Mouse (Mus musculus) heart, postnatal 10 days (tissue): Measurements from ENCODE around the gene Fdxr. TPM values are rescaled to one million over a fixed set of nuclear protein-coding genes. Genes with fewer than 3 reads are reported as not detected.

ENCODE experiments used
- DNase-seq, 2 experiments: peaks; one replicate each; pipeline ENCODE4 v3.0.0; 2021
- intact Hi-C: fragments of 180-260 bp; cut with DNase I; formaldehyde crosslinking; loops from one replicate; pipeline ENCODE4 v1.15.1; 2025
- total RNA-seq, 2 experiments: library from RNA; stranded (reverse); gene quantifications; 2 replicates each; pipeline ENCODE4 v1.2.3; 2021

The Fdxr gene
- total RNA-seq, 2 experiments from 2014 or later, result 7.7 to 9.1 TPM

GRCm38 (mm10) chr11:115290314-115290713, 13.5 kb upstream of the Fdxr start:
- no peak for DNase-seq

GRCm38 (mm10) chr11:115289885-115290284, 13.0 kb upstream of the Fdxr start:
- intact Hi-C loops, result no loop called here
- DNase-seq, result no peak

More at GRCm38 (mm10) chr11:115290314-115290713, 13.5 kb upstream of the Fdxr start:
- intact Hi-C loops, result no loop called here

GRCm38 (mm10) chr11:115288305-115288704, 11.5 kb upstream of the Fdxr start:
- intact Hi-C loops, result no loop called here
- no peak for DNase-seq

DNA sequence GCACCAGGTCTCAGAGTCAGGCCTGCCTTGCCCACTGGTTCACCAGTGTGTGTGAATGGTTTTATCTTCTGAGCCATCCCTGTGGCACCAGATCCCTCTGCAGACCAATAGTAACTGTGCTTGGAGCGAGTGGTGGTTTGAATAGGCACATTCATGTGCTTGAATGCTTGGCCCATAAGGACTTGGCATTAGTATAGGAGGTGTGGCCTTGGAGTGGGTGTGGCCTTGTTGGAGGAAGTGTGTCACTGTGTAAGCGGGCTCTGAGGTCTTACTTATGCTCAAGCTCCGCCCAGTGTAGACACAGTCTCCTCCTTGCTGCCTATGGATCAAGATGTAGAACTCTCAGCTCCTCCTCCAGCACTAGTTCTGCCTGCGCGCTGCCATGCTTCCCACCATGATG, 10.5 kb upstream of the Fdxr start:
- intact Hi-C loops, result no loop called here

GRCm38 (mm10) chr11:115286201-115286993, 9.5 kb upstream of the Fdxr start:
- intact Hi-C loops, result no loop called here

More for the DNA sequence above, 10.5 kb upstream of the Fdxr start:
- no peak for DNase-seq

DNA sequence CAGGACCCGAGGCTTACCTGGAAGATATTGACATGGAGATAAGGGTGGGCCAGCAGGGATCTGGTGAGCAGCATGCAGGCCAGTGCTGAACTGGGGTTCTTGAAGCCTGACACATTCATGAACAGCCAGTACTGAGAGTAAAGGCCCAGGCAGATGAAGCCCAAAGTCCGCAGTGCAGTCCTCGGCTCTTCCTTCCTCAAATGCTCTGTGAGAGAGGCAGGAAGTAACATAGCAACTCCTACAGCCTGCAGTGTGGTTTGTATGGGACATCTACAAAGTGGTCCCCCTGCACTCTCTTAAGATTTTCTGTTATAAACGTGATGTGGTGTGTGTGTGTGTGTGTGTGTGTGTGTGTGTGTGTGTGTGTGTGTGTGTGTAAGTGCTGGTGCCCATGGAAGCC, 8.4 kb upstream of the Fdxr start:
- intact Hi-C loops, result no loop called here
- no peak for DNase-seq

More at GRCm38 (mm10) chr11:115286201-115286993, 9.5 kb upstream of the Fdxr start:
- no peak for DNase-seq

DNA sequence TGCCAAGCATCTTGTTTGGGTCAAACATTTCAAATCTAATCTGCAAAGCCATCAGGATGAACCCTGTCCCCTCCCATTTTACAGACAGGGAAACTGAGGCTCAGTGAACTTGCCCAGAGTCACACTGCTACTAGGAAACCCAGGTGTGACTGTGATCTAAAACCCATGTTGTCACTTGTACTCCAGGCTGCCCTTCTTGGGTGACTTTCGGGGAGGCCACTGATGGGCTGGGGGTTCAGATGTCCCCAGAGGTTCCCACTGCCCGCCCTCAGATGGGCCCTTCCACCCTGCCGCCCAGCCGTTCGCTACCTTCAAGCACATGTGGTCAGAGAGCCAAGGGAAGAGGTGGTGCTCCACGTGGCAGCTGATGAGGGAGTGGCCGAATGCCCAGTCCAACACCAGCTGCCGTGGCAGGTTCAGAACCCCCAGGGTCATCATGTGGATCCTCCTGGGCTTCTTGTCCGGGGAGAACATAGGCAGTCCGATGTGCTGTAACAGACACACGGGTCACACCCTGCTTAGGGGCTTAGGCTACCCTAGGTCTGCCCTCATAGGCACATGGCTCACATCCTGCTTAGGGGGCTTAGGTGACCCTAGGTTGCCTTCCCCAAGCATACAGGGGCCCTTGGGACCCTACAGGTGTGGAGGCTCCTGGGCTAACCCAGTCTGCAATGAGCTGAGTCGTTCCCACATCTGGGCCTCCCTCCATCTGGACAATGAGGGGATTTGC, 7.2 kb upstream of the Fdxr start:
- DNase-seq, result no peak
- intact Hi-C loops, result no loop called here

DNA sequence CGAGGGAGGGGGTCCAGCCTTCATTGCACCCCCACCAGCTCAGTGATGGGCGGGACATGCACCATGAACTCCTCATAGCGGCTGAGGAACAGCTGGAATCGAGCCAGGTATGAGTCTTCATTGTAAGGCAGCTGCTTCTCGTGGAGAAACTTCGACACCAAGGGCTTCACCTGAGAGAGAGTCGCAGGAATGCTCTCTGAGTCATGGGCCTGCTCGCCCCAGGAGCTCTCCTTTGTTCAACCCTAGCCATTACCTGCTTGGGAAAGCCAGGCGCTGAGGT, 6.6 kb upstream of the Fdxr start:
- DNase-seq, result no peak
- intact Hi-C loops, result no loop called here

DNA sequence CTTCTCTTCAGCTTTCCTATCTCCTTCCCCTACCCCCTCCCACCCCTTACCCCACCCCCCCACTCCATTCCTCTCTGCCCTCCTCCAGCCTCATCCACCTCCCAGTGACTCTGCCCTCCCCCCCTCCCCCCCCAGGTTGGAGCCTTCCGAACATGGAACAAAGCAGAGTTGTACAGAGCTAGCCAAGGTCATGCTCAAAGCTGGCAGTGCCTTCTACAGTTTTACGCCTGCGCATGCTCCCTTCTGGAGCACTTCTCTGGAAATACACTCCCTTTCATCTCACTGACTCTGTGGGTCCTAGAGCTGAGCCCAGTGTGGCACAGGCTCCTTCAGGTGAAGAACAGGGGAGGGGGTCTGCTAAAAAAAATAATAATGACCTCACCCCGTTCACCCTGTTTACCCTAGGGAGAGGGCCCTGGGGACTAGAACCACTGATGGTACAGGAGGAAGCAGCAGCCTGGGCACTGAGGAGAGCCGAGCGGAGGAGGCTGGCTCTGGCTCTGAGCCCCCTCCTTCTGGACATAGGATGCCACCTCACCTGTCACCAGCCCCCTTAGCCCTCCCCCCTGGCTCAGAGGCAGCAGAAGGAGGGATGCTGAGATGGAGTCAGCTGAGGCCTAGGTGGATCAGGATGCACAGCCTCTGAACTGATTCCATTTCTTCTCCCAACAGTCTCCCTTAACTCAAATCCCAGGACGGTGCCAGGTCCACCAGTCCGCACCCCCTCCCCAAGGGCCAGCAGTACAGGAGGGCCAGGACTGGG, 6.1 kb upstream of the Fdxr start:
- no peak for DNase-seq
- intact Hi-C loops, result no loop called here

GRCm38 (mm10) chr11:115282295-115282694, 5.4 kb upstream of the Fdxr start:
- intact Hi-C loops, result no loop called here
- peak; percentile 52 to 57 for DNase-seq

DNA sequence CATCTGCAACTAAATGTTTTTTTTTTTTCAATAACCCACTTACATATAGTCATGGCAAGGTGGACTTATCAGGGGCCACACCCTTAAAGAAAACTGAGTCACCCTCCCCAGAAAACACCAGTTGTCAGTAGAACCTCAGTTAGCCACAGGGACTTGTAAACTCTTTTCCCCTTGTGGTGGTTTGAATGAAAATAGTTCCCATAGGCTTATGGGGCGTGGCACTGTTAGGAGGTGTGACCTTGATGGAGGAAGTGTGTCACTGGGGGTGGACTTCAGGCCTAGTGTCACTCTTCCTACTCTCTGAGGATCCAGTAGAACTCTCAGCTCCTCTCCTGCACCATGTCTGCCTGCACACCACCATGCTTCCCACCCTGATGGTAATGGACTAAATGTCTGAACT, 2.9 kb upstream of the Fdxr start:
- no peak for DNase-seq
- intact Hi-C loops, result no loop called here

- intact Hi-C loops, result no loop called here
- DNase-seq, result no peak
Observed at GRCm38 (mm10) chr11:115278176-115278575, 1.3 kb upstream of the Fdxr start.

GRCm38 (mm10) chr11:115277604-115277975, 740 bp upstream of the Fdxr start:
- no peak for DNase-seq
- intact Hi-C loops, result no loop called here

DNA sequence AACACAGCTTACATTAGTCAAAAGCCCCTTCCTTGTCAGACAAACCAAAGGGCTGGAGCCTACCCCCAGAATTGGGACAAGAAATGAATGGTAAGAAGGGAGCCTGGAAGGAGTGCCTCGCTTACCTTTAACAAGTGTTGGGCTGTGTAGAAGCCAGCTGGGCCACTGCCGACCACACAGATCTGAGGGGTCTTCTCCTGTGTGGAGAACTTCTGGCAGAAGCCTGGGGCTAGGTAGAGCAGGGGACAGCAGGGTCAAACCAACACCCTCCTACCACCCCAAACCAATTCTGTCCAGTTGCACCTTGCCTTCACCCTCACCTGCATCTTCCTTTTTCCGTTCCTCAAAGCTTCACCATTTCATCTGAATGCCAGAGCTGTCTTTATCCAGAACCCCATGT, 896 bp downstream of the Fdxr start:
- no peak for DNase-seq
- intact Hi-C loops, result no loop called here

DNA sequence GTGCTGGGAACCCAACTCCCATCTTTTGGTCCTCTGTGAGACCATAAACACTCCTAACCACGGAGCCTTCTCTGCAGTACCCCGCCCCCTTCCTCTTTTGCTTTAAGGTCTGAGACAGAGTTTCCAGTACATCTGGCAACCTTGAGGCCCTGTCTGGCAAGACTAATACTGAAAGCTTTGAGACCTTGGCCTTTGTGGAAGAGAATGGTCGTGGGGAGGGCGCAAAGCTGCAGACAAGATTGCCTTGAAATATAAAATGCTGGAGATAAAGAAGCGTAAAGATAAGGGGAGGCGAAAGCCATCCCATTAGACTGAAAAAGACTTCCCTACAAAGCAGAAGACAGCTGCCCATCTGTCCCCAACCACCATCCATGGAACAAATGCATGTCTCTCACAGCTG, 1.3 kb downstream of the Fdxr start:
- no peak for DNase-seq
- intact Hi-C loops, result no loop called here

GRCm38 (mm10) chr11:115274771-115275170, 2.1 kb downstream of the Fdxr start:
- intact Hi-C loops, result loop anchor here (5.0 kb wide), 2 partner anchors 52 to 192 kb away; no protein-coding TSS in a partner anchor
- DNase-seq, result no peak

- no peak for DNase-seq
- intact Hi-C loops, result loop anchor here (5.0 kb wide), 2 partner anchors 52 to 192 kb away; no protein-coding TSS in a partner anchor
Observed at GRCm38 (mm10) chr11:115274178-115274577, 2.7 kb downstream of the Fdxr start.

GRCm38 (mm10) chr11:115273735-115274134, 3.1 kb downstream of the Fdxr start:
- intact Hi-C loops, result loop anchor here (5.0 kb wide), 2 partner anchors 51 to 191 kb away; no protein-coding TSS in a partner anchor
- no peak for DNase-seq

GRCm38 (mm10) chr11:115272894-115273498, 3.9 kb downstream of the Fdxr start:
- intact Hi-C loops, result loop anchor here (5.0 kb wide), 2 partner anchors 51 to 191 kb away; no protein-coding TSS in a partner anchor
- DNase-seq, result no peak

DNA sequence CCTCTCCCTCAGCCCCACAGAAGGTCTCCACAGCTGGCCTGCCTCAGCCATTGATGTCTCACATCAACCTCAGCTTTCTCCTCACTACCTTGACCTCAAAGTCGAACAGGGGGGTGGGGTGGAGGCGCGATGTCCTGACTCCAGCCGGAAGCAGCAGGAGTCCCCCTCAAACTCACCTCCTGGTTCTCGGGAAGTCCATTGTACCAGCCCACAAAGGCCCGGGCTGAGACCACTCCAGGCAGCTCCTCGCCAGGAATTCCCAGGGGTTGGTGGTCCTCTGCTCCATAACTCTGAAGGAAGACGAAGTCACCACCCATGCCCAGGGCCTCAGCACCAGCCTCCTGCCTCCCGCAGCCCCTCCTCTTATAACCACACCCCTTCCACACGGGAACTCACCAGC, 5.4 kb downstream of the Fdxr start:
- intact Hi-C loops, result loop anchor here (2.0 to 5.0 kb wide), 3 partner anchors 49 to 189 kb away; no protein-coding TSS in a partner anchor
- no peak for DNase-seq

- intact Hi-C loops, result loop anchor here (2.0 to 5.0 kb wide), 3 partner anchors 49 to 189 kb away; no protein-coding TSS in a partner anchor
- DNase-seq, result no peak
Observed at GRCm38 (mm10) chr11:115271052-115271451, 5.8 kb downstream of the Fdxr start.
